Mouse (Mus musculus): ENCODE results near the gene Dapp1. TPM values are rescaled to one million over a fixed set of nuclear protein-coding genes. Genes with fewer than 3 reads are reported as not detected.

Gene Dapp1
- polyA plus RNA-seq, 1 experiment from 2014 or later, result 2.3 TPM

DNA sequence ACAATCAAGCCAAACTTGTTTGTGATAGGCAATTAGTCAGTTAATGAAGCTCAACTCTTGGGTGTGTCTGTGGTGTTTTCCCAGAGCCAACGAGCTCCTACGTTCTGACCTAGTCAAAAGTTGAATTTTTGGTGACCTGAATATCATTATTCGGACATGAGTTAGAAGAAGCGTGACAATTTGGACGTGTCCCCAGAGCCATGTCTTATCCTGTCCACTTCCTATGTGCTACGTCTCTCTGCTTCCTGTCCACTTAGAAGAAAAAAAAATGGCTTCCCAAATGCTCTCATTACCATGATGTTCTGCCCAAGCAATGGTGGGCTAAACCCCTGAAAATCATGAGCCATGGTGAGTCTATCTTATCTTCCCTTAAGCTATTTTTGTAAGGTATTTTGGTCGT, 21.9 kb upstream of the Dapp1 start:
- H3K27me3 ChIP-seq, result no peaks in the 10 kb centered on the region
- no peaks in the 10 kb centered on the region; the same call in 1 of the 2 replicates for H3K9me3 ChIP-seq
- H3K4me3 ChIP-seq, result no peak overlapping the region
- H3K4me2 ChIP-seq (replicated peaks), result no peak overlapping the region
- no peak for ATAC-seq (ENCODE audit: low FRiP score, low read depth)
- H3K36me3 ChIP-seq, result no peaks in the 10 kb centered on the region; the same call in 1 of the 2 replicates
- no peak overlapping the region for H3K27ac ChIP-seq (replicated peaks)
- 94% methylated on average over 7 of the region's 7 CpGs for WGBS
- H3K4me1 ChIP-seq, result peaks cover 10% of the 10 kb centered on the region; the same call in 1 of the 2 replicates
- H3K9ac ChIP-seq (replicated peaks), result no peak overlapping the region

- Histone ChIP-seq H3K27me3 (no peaks in the 10 kb centered on the region), H3K27ac (replicated peaks) (no peak overlapping the region), H3K4me3 (no peak overlapping the region), H3K4me1 (peaks cover 10% of the 10 kb centered on the region; the same call in 1 of the 2 replicates), H3K36me3 (no peaks in the 10 kb centered on the region; the same call in 1 of the 2 replicates), H3K4me2 (replicated peaks) (no peak overlapping the region), H3K9ac (replicated peaks) (no peak overlapping the region), H3K9me3 (no peaks in the 10 kb centered on the region; the same call in 1 of the 2 replicates)
- WGBS, result 83% methylated on average over 6 of the region's 6 CpGs
- ATAC-seq (ENCODE audit: low FRiP score, low read depth), result no peak
Observed at GRCm38 (mm10) chr3:138002545-138002944, 21.2 kb upstream of the Dapp1 start.

DNA sequence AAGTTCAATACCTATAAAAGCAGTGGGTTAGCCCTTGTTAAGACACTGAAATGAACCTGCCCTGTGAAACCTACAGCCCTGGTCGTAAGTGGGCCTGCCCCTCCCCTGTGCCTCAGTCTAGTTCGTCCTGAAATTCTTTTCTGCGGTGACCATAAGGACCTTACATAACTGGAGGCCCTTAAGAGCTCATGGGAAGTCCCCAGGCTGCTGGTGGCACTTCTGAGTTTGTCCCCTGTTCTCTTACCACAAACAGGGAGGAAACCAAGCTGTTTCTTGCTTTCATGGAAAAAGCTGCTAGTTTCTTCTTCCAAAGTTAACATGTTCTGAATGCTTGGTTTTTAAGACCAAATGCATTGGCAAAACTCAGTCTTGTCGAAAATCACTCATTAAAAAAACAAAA, 20.5 kb upstream of the Dapp1 start:
- Histone ChIP-seq H3K9ac (replicated peaks) (no peak overlapping the region), H3K9me3 (no peaks in the 10 kb centered on the region; the same call in 1 of the 2 replicates), H3K27me3 (no peaks in the 10 kb centered on the region), H3K27ac (replicated peaks) (no peak overlapping the region), H3K4me2 (replicated peaks) (no peak overlapping the region), H3K36me3 (no peaks in the 10 kb centered on the region; the same call in 1 of the 2 replicates), H3K4me3 (no peak overlapping the region), H3K4me1 (peaks cover 10% of the 10 kb centered on the region; the same call in 1 of the 2 replicates)
- WGBS, result 73% methylated on average over 4 of the region's 4 CpGs
- ATAC-seq (ENCODE audit: low FRiP score, low read depth), result no peak

DNA sequence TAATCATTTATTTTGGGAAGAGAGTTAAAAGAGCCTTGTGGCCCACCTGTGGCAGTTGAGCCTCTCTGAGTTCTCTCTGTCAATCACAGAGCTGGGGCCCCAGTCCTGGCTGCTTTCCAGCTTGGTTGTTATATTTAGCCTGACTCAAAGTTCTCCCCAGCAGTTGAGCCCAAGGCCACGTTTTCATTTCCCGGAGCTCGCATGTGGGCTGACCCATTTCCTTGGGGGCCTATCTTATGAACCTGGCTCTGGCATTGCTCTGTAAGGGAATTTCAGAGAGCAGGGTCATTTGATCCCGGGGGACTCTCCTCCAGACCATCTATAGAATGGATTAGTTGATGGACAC, 19.4 kb upstream of the Dapp1 start:
- Histone ChIP-seq H3K36me3 (no peaks in the 10 kb centered on the region; the same call in 1 of the 2 replicates), H3K4me3 (no peak overlapping the region), H3K4me2 (replicated peaks) (no peak overlapping the region), H3K27me3 (no peaks in the 10 kb centered on the region), H3K9me3 (no peaks in the 10 kb centered on the region; the same call in 1 of the 2 replicates), H3K9ac (replicated peaks) (no peak overlapping the region), H3K27ac (replicated peaks) (no peak overlapping the region), H3K4me1 (peaks cover 10% of the 10 kb centered on the region; the same call in 1 of the 2 replicates)
- ATAC-seq (ENCODE audit: low FRiP score, low read depth), result no peak
- 85% methylated on average over 4 of the region's 4 CpGs for WGBS

DNA sequence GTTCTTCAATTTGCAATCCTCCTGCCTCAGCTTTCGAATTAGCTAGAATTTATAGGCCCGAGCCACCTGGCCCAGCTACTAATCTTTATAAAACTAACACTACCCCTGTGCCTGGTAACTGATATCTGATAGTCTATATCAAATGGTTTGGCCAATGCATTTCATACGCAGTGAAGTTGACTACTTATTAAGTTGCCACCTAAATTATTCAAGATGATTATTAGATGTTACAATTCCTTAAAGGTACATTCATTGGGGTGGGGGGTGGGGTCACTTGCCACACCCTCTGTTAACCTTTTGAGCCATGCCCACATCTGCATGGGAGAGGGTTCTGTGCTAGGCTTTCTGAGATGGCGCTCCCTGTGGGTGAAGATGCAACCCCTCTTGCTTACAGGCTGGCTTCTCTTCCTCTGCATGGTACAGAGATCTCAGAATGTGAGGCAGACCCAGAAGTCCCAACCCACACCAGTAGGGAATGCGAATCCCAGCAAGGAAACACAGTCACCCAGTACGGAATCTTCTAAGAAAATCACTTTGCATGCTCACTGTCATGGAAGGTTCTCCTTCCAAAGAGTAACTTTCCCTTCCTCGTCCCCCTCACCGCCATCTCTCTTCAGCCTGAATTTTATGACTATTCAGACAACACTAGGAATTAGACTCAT, 18.8 kb upstream of the Dapp1 start:
- Histone ChIP-seq H3K9me3 (no peaks in the 10 kb centered on the region; the same call in 1 of the 2 replicates), H3K4me3 (no peak overlapping the region), H3K27me3 (no peaks in the 10 kb centered on the region), H3K36me3 (no peaks in the 10 kb centered on the region; the same call in 1 of the 2 replicates), H3K27ac (replicated peaks) (no peak overlapping the region), H3K4me1 (peaks cover 15% of the 10 kb centered on the region; the same call in 1 of the 2 replicates), H3K4me2 (replicated peaks) (no peak overlapping the region), H3K9ac (replicated peaks) (no peak overlapping the region)
- no peak for ATAC-seq (ENCODE audit: low FRiP score, low read depth)
- WGBS, result 94% methylated on average over 8 of the region's 8 CpGs

DNA sequence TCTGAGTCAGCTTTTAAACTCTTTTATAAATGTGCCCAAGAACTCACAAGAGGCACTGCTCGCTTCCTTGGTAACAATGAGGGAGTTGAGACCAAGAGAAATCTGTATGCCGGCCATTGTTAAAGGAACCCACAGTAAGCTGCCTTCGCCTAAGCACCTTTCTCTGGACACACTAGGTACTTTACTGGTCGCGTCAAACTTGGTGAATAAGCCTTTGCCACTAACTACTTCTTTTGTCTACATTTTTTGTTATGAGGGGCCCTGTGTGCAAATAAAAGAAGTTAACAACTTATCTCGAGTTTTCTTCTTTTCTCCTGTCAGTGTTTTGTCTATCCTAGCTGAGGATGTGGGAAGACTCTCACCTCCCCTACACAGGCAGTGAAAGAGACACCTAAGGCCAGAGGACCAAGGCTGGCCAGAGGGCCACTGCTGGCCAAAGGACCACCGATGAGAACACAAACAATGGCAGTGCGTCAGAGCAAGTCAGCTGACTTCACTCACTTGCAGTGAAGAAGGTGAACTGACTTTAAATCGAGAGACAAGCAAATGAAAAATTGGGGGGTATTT, 18.0 kb upstream of the Dapp1 start:
- ATAC-seq (ENCODE audit: low FRiP score, low read depth), result no peak
- peaks cover 19% of the 10 kb centered on the region; the same call in 1 of the 2 replicates for H3K4me1 ChIP-seq
- no peak overlapping the region for H3K27ac ChIP-seq (replicated peaks)
- H3K9me3 ChIP-seq, result no peaks in the 10 kb centered on the region
- no peak overlapping the region for H3K4me2 ChIP-seq (replicated peaks)
- H3K27me3 ChIP-seq, result no peaks in the 10 kb centered on the region
- no peak overlapping the region for H3K4me3 ChIP-seq
- H3K9ac ChIP-seq (replicated peaks), result no peak overlapping the region
- H3K36me3 ChIP-seq, result no peaks in the 10 kb centered on the region
- WGBS, result 55% methylated on average over 9 of the region's 9 CpGs

- 71% methylated on average over 14 of the region's 14 CpGs for WGBS
- no peak overlapping the region for H3K4me2 ChIP-seq (replicated peaks)
- ATAC-seq (ENCODE audit: low FRiP score, low read depth), result no peak
Observed at GRCm38 (mm10) chr3:137998491-137999223, 17.3 kb upstream of the Dapp1 start.

GRCm38 (mm10) chr3:137995486-137995885, 14.1 kb upstream of the Dapp1 start:
- H3K27me3 ChIP-seq, result no peaks in the 10 kb centered on the region
- no peaks in the 10 kb centered on the region for H3K36me3 ChIP-seq
- H3K4me3 ChIP-seq, result no peak overlapping the region
- H3K27ac ChIP-seq (replicated peaks), result no peak overlapping the region
- H3K4me1 ChIP-seq, result peaks cover 19% of the 10 kb centered on the region; the same call in 1 of the 2 replicates
- 80% methylated on average over 7 of the region's 7 CpGs for WGBS
- no peak overlapping the region for H3K9ac ChIP-seq (replicated peaks)
- ATAC-seq (ENCODE audit: low FRiP score, low read depth), result no peak
- H3K4me2 ChIP-seq (replicated peaks), result no peak overlapping the region
- no peaks in the 10 kb centered on the region for H3K9me3 ChIP-seq

More at GRCm38 (mm10) chr3:137998491-137999223, 17.3 kb upstream of the Dapp1 start:
- Histone ChIP-seq H3K9me3 (no peaks in the 10 kb centered on the region), H3K27ac (replicated peaks) (no peak overlapping the region), H3K27me3 (no peaks in the 10 kb centered on the region), H3K4me3 (no peak overlapping the region), H3K4me1 (peaks cover 19% of the 10 kb centered on the region; the same call in 1 of the 2 replicates), H3K36me3 (no peaks in the 10 kb centered on the region), H3K9ac (replicated peaks) (no peak overlapping the region)

GRCm38 (mm10) chr3:137994196-137994595, 12.9 kb upstream of the Dapp1 start:
- no peak overlapping the region for H3K9ac ChIP-seq (replicated peaks)
- no peak overlapping the region for H3K4me3 ChIP-seq
- H3K27ac ChIP-seq (replicated peaks), result no peak overlapping the region
- H3K27me3 ChIP-seq, result no peaks in the 10 kb centered on the region
- no peak overlapping the region for H3K4me2 ChIP-seq (replicated peaks)
- no peaks in the 10 kb centered on the region for H3K36me3 ChIP-seq
- H3K9me3 ChIP-seq, result no peaks in the 10 kb centered on the region
- ATAC-seq (ENCODE audit: low FRiP score, low read depth), result no peak
- peaks cover 16% of the 10 kb centered on the region; the same call in 1 of the 2 replicates for H3K4me1 ChIP-seq
- WGBS, result 79% methylated on average over 2 of the region's 2 CpGs

DNA sequence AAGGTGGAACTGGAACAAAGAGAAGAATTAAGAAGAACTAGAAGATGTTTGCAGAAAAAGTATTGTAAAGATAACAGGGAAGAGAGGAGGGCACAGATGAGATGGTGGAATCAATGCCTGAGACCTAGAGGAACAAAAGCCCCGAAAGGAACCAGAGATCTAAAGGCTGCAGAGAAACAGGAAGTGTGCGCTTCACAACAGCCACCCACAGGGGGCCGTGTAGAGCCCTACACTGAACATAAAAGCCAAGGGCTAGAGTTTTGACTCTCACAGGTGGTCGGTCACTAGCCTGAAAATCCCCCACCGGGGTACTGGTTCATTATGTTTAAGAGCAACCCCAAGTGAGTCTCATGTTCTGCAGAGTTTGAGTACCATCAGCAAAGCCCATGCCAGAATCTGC, 11.0 kb upstream of the Dapp1 start:
- H3K9ac ChIP-seq (replicated peaks), result no peak overlapping the region
- no peak for ATAC-seq (ENCODE audit: low FRiP score, low read depth)
- no peak overlapping the region for H3K4me3 ChIP-seq
- H3K36me3 ChIP-seq, result no peaks in the 10 kb centered on the region
- no peaks in the 10 kb centered on the region for H3K9me3 ChIP-seq
- peaks cover 9% of the 10 kb centered on the region; the same call in 1 of the 2 replicates for H3K4me1 ChIP-seq
- H3K27ac ChIP-seq (replicated peaks), result no peak overlapping the region
- WGBS, result 74% methylated on average over 5 of the region's 5 CpGs
- H3K27me3 ChIP-seq, result no peaks in the 10 kb centered on the region
- H3K4me2 ChIP-seq (replicated peaks), result no peak overlapping the region

DNA sequence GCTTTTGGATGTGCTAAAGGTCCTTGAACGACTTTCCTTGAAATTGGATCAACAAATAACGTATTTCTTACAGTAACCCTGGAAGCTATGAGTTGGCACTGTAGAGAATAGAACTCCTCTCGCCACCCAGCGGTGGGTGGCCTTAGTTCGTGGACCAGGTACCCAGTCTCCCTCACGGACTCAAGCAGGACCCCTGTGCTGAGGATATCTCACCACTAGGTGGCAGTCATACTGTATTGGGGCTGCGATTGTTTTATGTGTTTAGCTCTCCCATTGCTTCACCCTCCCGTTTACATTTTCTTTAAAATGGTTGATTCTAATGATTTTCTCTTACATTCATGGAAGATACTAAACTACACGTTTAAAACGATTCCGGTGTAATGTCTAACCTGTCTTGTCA, 9.8 kb upstream of the Dapp1 start:
- Histone ChIP-seq H3K4me2 (replicated peaks) (no peak overlapping the region), H3K27ac (replicated peaks) (no peak overlapping the region), H3K9ac (replicated peaks) (no peak overlapping the region), H3K36me3 (no peaks in the 10 kb centered on the region), H3K4me1 (peaks cover 9% of the 10 kb centered on the region; the same call in 1 of the 2 replicates), H3K9me3 (no peaks in the 10 kb centered on the region), H3K4me3 (no peak overlapping the region), H3K27me3 (no peaks in the 10 kb centered on the region)
- 19% methylated on average over 11 of the region's 11 CpGs for WGBS
- peak; percentile 77 for ATAC-seq (ENCODE audit: low FRiP score, low read depth)

DNA sequence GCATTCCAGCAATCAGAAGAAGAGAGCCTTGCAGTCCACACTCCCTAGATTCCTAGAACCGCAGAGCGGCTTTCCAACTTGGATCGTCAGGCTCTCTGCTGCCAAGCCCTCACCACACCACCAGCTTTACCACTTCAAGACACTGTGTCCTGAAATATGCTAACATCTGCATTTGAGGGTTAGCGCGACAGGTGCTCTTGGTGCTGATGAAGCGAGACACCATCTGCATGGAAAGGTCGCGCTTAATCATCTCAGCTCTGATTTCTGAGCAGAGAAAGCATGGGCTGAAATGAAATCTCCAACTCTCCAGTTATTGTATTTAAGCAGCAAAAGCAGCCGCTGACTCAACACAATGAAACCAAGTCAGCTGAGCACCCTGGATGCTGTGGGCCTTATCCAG, 8.1 kb upstream of the Dapp1 start:
- no peak overlapping the region for H3K27ac ChIP-seq (replicated peaks)
- H3K4me2 ChIP-seq (replicated peaks), result no peak overlapping the region
- ATAC-seq (ENCODE audit: low FRiP score, low read depth), result no peak
- no peaks in the 10 kb centered on the region for H3K36me3 ChIP-seq
- H3K9me3 ChIP-seq, result no peaks in the 10 kb centered on the region
- WGBS, result 93% methylated on average over 9 of the region's 9 CpGs
- H3K4me3 ChIP-seq, result no peak overlapping the region
- H3K9ac ChIP-seq (replicated peaks), result no peak overlapping the region
- no peaks in the 10 kb centered on the region for H3K27me3 ChIP-seq
- no peaks in the 10 kb centered on the region for H3K4me1 ChIP-seq
